Mouse (Mus musculus): ENCODE measurements at regions not wholly inside any gene's neighbourhood (a gene's known extent, or its start where the extent isn't known, plus 50 kb on each side); places are given as distances from the start of the nearest gene placed in this dataset.
"Not testable (repeated sequence)": the region's sequence is repeated elsewhere in the genome, so short reads cannot be mapped to it uniquely, and the experiment has no call there.

DNA sequence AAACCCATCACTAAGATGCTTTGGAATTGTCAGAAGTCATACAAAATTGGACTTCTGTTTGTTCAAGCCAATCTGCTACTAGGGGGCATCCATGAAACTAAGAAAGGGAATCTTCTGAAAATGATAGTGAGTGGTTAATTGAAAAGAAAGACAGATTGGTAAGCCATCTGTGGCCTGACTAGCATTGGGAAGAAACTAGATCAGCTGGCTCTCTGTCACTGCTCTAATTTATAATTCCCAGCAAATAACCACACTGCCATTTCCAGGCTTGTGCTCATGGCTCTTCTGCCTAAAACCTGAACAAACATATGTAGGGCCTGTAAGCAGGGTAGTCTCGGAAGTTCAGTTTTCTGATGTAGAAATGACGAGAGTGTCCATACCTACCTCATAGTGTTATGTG lies 569.8 kb downstream of the Pcdh19 start:
- H3K27ac ChIP-seq (ENCODE audit: low read depth, low read length): no peak overlapping the region
- DNase-seq (ENCODE audit: low spot score): peak; percentile 35
- H3K4me1 ChIP-seq (ENCODE audit: control insufficient read depth, insufficient read depth, low read length): no peaks in the 10 kb centered on the region
- H3K27me3 ChIP-seq (replicated peaks; ENCODE audit: control insufficient read depth, insufficient read depth, low read length): no peaks in the 10 kb centered on the region
- H3K4me3 ChIP-seq (ENCODE audit: low read depth, low read length): no peak overlapping the region
- WGBS: 84% methylated on average over 2 of the region's 2 CpGs
- no peak for ATAC-seq
- H3K4me2 ChIP-seq (ENCODE audit: low read length): no peak overlapping the region
- H3K9me3 ChIP-seq (replicated peaks; ENCODE audit: control insufficient read depth, low read length): no peaks in the 10 kb centered on the region
- H3K36me3 ChIP-seq (ENCODE audit: control insufficient read depth, insufficient read depth, low read length): no peaks in the 10 kb centered on the region
- H3K9ac ChIP-seq (ENCODE audit: low read length): no peak overlapping the region

DNA sequence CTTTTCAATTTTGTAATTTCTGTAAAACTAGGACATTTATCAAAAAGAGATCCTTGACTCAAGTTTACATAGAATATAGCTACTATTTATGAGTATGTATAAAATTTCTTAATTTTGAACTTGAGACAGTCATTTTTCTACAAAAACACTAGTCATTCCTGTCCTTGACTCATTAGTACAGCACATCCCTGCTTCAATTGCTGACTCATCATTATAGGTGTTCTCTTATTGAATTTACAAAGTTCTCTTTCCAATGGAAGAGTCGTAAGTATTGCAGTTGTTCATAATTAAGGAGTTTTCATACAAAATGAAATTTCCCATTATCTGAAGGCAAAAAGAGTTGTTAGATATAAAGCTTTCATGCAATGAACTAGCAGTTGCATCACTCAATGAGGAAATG lies 578.6 kb downstream of the Pcdh19 start:
- 92% methylated on average over 1 of the region's 1 CpGs for WGBS
- no peaks in the 10 kb centered on the region for H3K27me3 ChIP-seq (replicated peaks; ENCODE audit: control insufficient read depth, insufficient read depth, low read length)
- no peak for DNase-seq (ENCODE audit: low spot score)
- H3K9me3 ChIP-seq (replicated peaks; ENCODE audit: control insufficient read depth, low read length): no peaks in the 10 kb centered on the region
- no peak overlapping the region for H3K9ac ChIP-seq (ENCODE audit: low read length)
- no peaks in the 10 kb centered on the region for H3K4me1 ChIP-seq (ENCODE audit: control insufficient read depth, insufficient read depth, low read length)
- H3K27ac ChIP-seq (ENCODE audit: low read depth, low read length): no peak overlapping the region
- ATAC-seq: no peak
- no peak overlapping the region for H3K4me2 ChIP-seq (ENCODE audit: low read length)
- H3K36me3 ChIP-seq (ENCODE audit: control insufficient read depth, insufficient read depth, low read length): no peaks in the 10 kb centered on the region
- H3K4me3 ChIP-seq (ENCODE audit: low read depth, low read length): no peak overlapping the region

DNA sequence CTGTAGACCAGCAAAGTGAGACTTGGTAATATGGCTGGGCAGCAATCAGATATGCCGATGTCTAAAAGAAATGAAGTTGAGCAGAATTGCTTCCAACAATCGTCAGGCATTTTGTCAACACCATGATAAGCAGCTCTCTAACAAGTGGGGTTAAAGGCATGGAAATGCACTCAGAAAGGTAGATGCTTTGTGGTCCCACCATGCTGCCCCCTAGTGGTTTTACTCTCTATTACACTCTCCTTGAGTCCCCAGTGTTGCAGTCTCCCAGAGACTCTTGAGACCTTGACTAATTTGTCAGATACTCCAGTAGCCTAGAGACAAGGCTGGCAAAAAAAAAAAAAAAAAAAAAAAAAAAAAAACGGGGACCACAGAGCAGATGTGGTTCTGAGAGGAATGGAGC lies 595.8 kb downstream of the Pcdh19 start:
- DNase-seq (ENCODE audit: low spot score) (no peak), ATAC-seq (no peak)
- Histone ChIP-seq H3K27me3 (replicated peaks; ENCODE audit: control insufficient read depth, insufficient read depth, low read length) (no peaks in the 10 kb centered on the region), H3K4me1 (ENCODE audit: control insufficient read depth, insufficient read depth, low read length) (no peaks in the 10 kb centered on the region), H3K27ac (ENCODE audit: low read depth, low read length) (no peak overlapping the region), H3K9me3 (replicated peaks; ENCODE audit: control insufficient read depth, low read length) (no peaks in the 10 kb centered on the region), H3K4me2 (ENCODE audit: low read length) (no peak overlapping the region), H3K9ac (ENCODE audit: low read length) (no peak overlapping the region), H3K36me3 (ENCODE audit: control insufficient read depth, insufficient read depth, low read length) (no peaks in the 10 kb centered on the region), H3K4me3 (ENCODE audit: low read depth, low read length) (no peak overlapping the region)
- 61% methylated on average over 3 of the region's 3 CpGs for WGBS

DNA sequence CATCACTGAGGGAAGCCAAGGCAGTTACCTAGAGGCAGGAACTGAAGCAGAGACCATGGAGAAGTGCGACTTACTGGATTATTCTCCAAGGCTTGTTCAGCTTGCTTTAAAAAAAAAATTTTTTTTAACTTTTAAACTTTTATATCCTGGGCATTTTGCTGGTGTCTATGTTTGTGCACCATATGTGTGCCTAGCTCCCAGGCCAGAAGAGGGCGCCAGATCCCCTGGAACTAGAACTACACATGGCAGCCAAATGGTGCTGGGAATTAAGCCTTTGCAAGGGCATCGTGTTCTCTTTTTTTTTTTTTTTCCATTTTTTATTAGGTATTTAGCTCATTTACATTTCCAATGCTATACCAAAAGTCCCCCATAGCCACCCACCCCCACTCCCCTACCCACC lies 624.7 kb downstream of the Pcdh19 start:
- H3K4me3 ChIP-seq (ENCODE audit: low read depth, low read length); DNase-seq (ENCODE audit: low spot score); H3K27ac ChIP-seq (ENCODE audit: low read depth, low read length); H3K9ac ChIP-seq (ENCODE audit: low read length); H3K4me1 ChIP-seq (ENCODE audit: control insufficient read depth, insufficient read depth, low read length); H3K4me2 ChIP-seq (ENCODE audit: low read length); H3K36me3 ChIP-seq (ENCODE audit: control insufficient read depth, insufficient read depth, low read length); ATAC-seq; H3K9me3 ChIP-seq (replicated peaks; ENCODE audit: control insufficient read depth, low read length); H3K27me3 ChIP-seq (replicated peaks; ENCODE audit: control insufficient read depth, insufficient read depth, low read length): not testable (repeated sequence)
- 64% methylated on average over 3 of the region's 3 CpGs for WGBS

Data from forebrain, embryonic 14.5 days (tissue).